ENCODE assay signal across 8 mouse cellular contexts in the genomic region with DNA sequence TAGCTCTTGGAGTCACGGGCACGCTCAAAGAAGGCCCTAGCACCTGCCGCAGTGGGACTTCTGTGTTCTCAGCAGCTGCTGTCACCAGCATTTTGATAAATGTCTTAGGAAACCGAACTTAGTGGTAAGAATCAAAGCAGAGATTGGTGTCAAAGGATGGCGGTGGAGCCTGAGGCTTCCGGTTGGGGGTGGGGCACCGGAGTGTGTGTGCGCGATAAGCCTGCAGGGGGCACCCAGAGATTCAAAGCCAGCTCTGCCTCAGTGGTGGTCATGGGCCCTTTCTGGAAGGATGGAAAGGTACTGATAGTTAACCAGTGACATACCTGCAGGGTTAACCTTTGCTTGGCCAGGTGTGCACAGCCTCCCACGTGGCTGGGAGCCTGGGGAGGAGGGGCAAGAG. TPM values are rescaled to one million over a fixed set of nuclear protein-coding genes. Genes with fewer than 3 reads are reported as not detected.
DNase-seq lines count a peak whose midpoint lies in the region; ATAC-seq and TF ChIP-seq lines count a peak whose summit lies in the region.

No protein-coding gene starts in this region.

- TF ChIP-seq CTCF in gastrocnemius, adult 2 months (IDR thresholded peaks at IDR 0.05) = peak; percentile 55
- peak; percentile 38; the same call in 1 of the 2 replicates for TF ChIP-seq CTCF in E14TG2a.4 (conservative IDR thresholded peaks at IDR 0.05; ENCODE audit: low read length)

- no peak overlapping the region for H3K27ac ChIP-seq in gastrocnemius, adult 2 months
- H3K27ac ChIP-seq in embryonic facial prominence, embryonic 14.5 days (replicated peaks; ENCODE audit: low read depth, low read length) = no peak overlapping the region
- H3K27ac ChIP-seq in kidney, embryonic 15.5 days = no peak overlapping the region

- no peaks in the 10 kb centered on the region for H3K27me3 ChIP-seq in E14TG2a.4 (ENCODE audit: insufficient read depth, low read length)
- no peaks in the 10 kb centered on the region for H3K27me3 ChIP-seq in embryonic facial prominence, embryonic 14.5 days (replicated peaks; ENCODE audit: control insufficient read depth, insufficient read depth, low read length)
- H3K27me3 ChIP-seq in kidney, embryonic 15.5 days = no peaks in the 10 kb centered on the region

- peaks cover 65% of the 10 kb centered on the region for H3K4me1 ChIP-seq in E14TG2a.4 (replicated peaks; ENCODE audit: low read depth, low read length)
- peaks cover 7% of the 10 kb centered on the region; the same call in 1 of the 2 replicates for H3K4me1 ChIP-seq in embryonic facial prominence, embryonic 14.5 days (ENCODE audit: control insufficient read depth, insufficient read depth, low read length)
- H3K4me1 ChIP-seq in kidney, embryonic 15.5 days = peaks cover 11% of the 10 kb centered on the region

- no peaks in the 10 kb centered on the region for H3K9me3 ChIP-seq in E14TG2a.4 (ENCODE audit: low read length)
- no peaks in the 10 kb centered on the region for H3K9me3 ChIP-seq in embryonic facial prominence, embryonic 14.5 days (ENCODE audit: control insufficient read depth, low read length)
- no peaks in the 10 kb centered on the region for H3K9me3 ChIP-seq in kidney, embryonic 15.5 days (replicated peaks)

- 15% methylated on average over 10 of the region's 10 CpGs for WGBS in embryonic facial prominence, embryonic 14.5 days
- 23% methylated on average over 10 of the region's 10 CpGs for WGBS in kidney, embryonic 15.5 days

- H3K4me2 ChIP-seq in embryonic facial prominence, embryonic 14.5 days (ENCODE audit: low read depth, low read length) = no peak overlapping the region; the same call in 1 of the 2 replicates
- peak overlapping the region; percentile 35 for H3K4me2 ChIP-seq in kidney, embryonic 15.5 days

- no peak for DNase-seq in gastrocnemius, adult 2 months
- DNase-seq in gastrocnemius, postnatal 4 days (ENCODE audit: low spot score in 2 of 2) = no peak
- no peak for DNase-seq in embryonic facial prominence, embryonic 14.5 days (ENCODE audit: low spot score)
- peak; percentile 56 to 71 for DNase-seq in thymus, adult 18-20 months
- no peak for DNase-seq in layer of hippocampus, adult 9-11 months

- peaks cover 42% of the 10 kb centered on the region for H3K36me3 ChIP-seq in E14TG2a.4 (ENCODE audit: insufficient read depth, low read length)
- peaks cover 13% of the 10 kb centered on the region for H3K36me3 ChIP-seq in embryonic facial prominence, embryonic 14.5 days (ENCODE audit: control insufficient read depth, insufficient read depth, low read length)
- H3K36me3 ChIP-seq in kidney, embryonic 15.5 days = peaks cover 10% of the 10 kb centered on the region

- ATAC-seq in embryonic facial prominence, embryonic 14.5 days (ENCODE audit: low read depth) = peak; percentile 34; the same call in 1 of the 2 replicates
- 0 out of 2 replicates have a peak, but pooled peaks have one; percentile 43 for ATAC-seq in kidney, embryonic 15.5 days (replicated peaks; ENCODE audit: low FRiP score)
- peak; percentile 63 for ATAC-seq in megakaryocyte progenitor cell, adult 5-6 weeks (replicated peaks; ENCODE audit: poor library complexity)

- no peak overlapping the region for H3K9ac ChIP-seq in embryonic facial prominence, embryonic 14.5 days (ENCODE audit: low read depth, low read length)
- 0 out of 2 replicates have a peak overlapping the region, but pooled peaks have one; percentile 17 for H3K9ac ChIP-seq in kidney, embryonic 15.5 days

- intact Hi-C loops in gastrocnemius, adult 2 months (cut with DNase I) = no loop called here

- no peak overlapping the region for H3K4me3 ChIP-seq in gastrocnemius, adult 2 months
- peak overlapping the region; percentile 63 for H3K4me3 ChIP-seq in E14TG2a.4 (replicated peaks; ENCODE audit: low read length)
- no peak overlapping the region for H3K4me3 ChIP-seq in embryonic facial prominence, embryonic 14.5 days (ENCODE audit: low read depth, low read length)
- no peak overlapping the region for H3K4me3 ChIP-seq in kidney, embryonic 15.5 days (replicated peaks)

RNA-seq across cellular contexts. Expression of a gene that starts 21.0 kb away (rescaled TPM):
- total RNA-seq in gastrocnemius, adult 2 months (2021) = 1,000 to 10,000 TPM; 3,091 to 7,772 TPM
- 100 to 1,000 TPM; 153 to 201 TPM for total RNA-seq in gastrocnemius, postnatal 4 days (2021)
- 12.9 and 13.9 TPM in 2 replicates for polyA plus RNA-seq in embryonic facial prominence, embryonic 14.5 days (2014; fragmentation: Nextera tagmentation; extraction: Ambion mirVana)
- polyA plus RNA-seq in kidney, embryonic 15.5 days (2015; fragmentation: Nextera tagmentation; extraction: Ambion mirVana) = 0.49 and 1.2 TPM in 2 replicates
- total RNA-seq in megakaryocyte progenitor cell, adult 5-6 weeks (2015) = not detected in 2 replicates
- total RNA-seq in megakaryocyte progenitor cell, adult 5-6 weeks (2017) = not detected in 2 replicates

RNA-seq across cellular contexts. Expression of a gene that starts 27.0 kb away (rescaled TPM):
- total RNA-seq in gastrocnemius, adult 2 months (2021) = 10 to 100 TPM; 27.7 to 71.1 TPM
- total RNA-seq in gastrocnemius, postnatal 4 days (2021) = 1 to 10 TPM; 5.9 to 7.8 TPM
- polyA plus RNA-seq in embryonic facial prominence, embryonic 14.5 days (2014; fragmentation: Nextera tagmentation; extraction: Ambion mirVana) = 0.21 TPM in 2 replicates
- polyA plus RNA-seq in kidney, embryonic 15.5 days (2015; fragmentation: Nextera tagmentation; extraction: Ambion mirVana) = 0.23 TPM in 1 of 2 replicates, not detected in the other
- not detected in 2 replicates for total RNA-seq in megakaryocyte progenitor cell, adult 5-6 weeks (2015)
- not detected in 2 replicates for total RNA-seq in megakaryocyte progenitor cell, adult 5-6 weeks (2017)

Comparison
In these comparisons a context has a peak if more than half of its experiments do, and no peak if none do; other contexts are left out.
1. DNase-seq: peak in thymus, adult 18-20 months (2 of 2); none in gastrocnemius, adult 2 months (single experiment), gastrocnemius, postnatal 4 days (0 of 2), embryonic facial prominence, embryonic 14.5 days (single experiment) and layer of hippocampus, adult 9-11 months (single experiment).
2. RNA of a gene that starts 21.0 kb away (total RNA-seq): 3,091 to 7,772 TPM in gastrocnemius, adult 2 months and 153 to 201 TPM in gastrocnemius, postnatal 4 days; not detected in megakaryocyte progenitor cell, adult 5-6 weeks; every median in the first group is over 100 times any median in the second.
3. RNA of a gene that starts 27.0 kb away (total RNA-seq): 27.7 to 71.1 TPM in gastrocnemius, adult 2 months and 5.9 to 7.8 TPM in gastrocnemius, postnatal 4 days; not detected in megakaryocyte progenitor cell, adult 5-6 weeks; every median in the first group is over 4 times any median in the second.
4. Peak in every context shown above with its lines, with median percentiles within 50 percentile points of each other: ATAC-seq.